In the genomic region with DNA sequence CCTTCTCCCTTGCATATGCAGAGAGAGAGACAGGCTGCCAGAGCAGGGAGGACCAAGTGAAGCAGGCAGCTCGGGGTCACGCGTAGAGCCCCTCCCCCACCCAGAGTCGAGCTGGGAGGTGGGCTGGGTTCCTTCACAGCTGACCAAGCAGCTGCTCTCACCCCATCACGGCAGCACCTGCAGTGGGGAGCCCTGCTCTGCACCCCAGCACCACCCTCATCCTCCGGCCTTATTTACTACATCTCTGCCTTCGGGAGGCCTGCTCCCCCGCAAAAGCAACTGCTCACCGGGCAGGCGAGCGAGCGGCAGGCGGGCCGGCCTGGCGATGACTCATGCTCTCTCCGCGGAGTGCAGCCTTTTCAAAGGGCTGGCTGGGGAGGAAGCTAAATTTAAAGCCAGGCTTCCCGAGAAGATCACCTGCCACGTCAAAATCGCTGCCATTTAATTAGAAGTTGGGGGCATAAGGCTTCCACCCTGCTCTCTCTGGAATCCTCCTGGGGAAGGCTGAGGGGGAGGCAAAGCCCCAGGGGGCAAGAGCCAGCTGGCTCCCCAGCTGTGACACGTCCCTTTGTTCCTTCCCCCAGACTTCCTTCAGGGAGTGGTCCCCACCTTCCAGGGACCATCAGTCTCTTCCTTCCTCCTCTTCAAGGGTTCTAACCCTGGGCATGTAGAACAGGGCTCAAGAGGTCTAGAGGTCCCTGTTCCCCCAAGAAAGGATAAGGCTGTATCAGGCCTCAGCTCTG, we compare ENCODE assay signal across 8 mouse cellular contexts. TPM values are rescaled to one million over a fixed set of nuclear protein-coding genes. Genes with fewer than 3 reads are reported as not detected.
DNase-seq lines count a peak whose midpoint lies in the region; ATAC-seq lines count a peak whose summit lies in the region.

No protein-coding gene starts in this region.

- H3K9ac ChIP-seq in intestine, embryonic 14.5 days (ENCODE audit: low read length): no peak overlapping the region
- peak overlapping the region; percentile 42; the same call in 1 of the 2 replicates for H3K9ac ChIP-seq in neural tube, embryonic 14.5 days (replicated peaks; ENCODE audit: low read depth, low read length)

- DNase-seq in layer of hippocampus, adult 11-12 months (ENCODE audit: low spot score): peak; percentile 59
- DNase-seq in layer of hippocampus, adult 9-10 months (ENCODE audit: low spot score): no peak
- peak; percentile 59 for DNase-seq in cerebellum, postnatal 36 days
- peak; percentile 60 for DNase-seq in gastrocnemius, postnatal 10 days
- peak; percentile 74 for DNase-seq in intestine, embryonic 14.5 days (ENCODE audit: low spot score)
- DNase-seq in lung, adult 18-20 months: peak; percentile 22 to 34
- peak; percentile 58 for DNase-seq in urinary bladder, adult 2 months (ENCODE audit: low spot score)

- 1% methylated on average over 21 of the region's 21 CpGs for whole genome bisulfite sequencing in intestine, embryonic 14.5 days
- 0% methylated on average over 20 of the region's 21 CpGs for whole genome bisulfite sequencing in neural tube, embryonic 14.5 days

- H3K4me3 ChIP-seq in intestine, embryonic 14.5 days (ENCODE audit: low read depth, low read length): peak overlapping the region; percentile 8; the same call in 1 of the 2 replicates
- H3K4me3 ChIP-seq in neural tube, embryonic 14.5 days (ENCODE audit: low read depth, low read length): no peak overlapping the region

- peak; percentile 45; the same call in 1 of the 2 replicates for ATAC-seq in intestine, embryonic 14.5 days (replicated peaks; ENCODE audit: low FRiP score, low TSS enrichment, low read depth)
- no peak for ATAC-seq in neural tube, embryonic 14.5 days (ENCODE audit: low read depth)

- no peak overlapping the region for H3K27ac ChIP-seq in intestine, embryonic 14.5 days (ENCODE audit: low read depth)
- no peak overlapping the region for H3K27ac ChIP-seq in neural tube, embryonic 14.5 days (ENCODE audit: low read depth, low read length)

- H3K4me2 ChIP-seq in intestine, embryonic 14.5 days (ENCODE audit: low read length): peak overlapping the region; percentile 42
- H3K4me2 ChIP-seq in neural tube, embryonic 14.5 days (ENCODE audit: low read depth, low read length): peak overlapping the region; percentile 35

- peaks cover 29% of the 10 kb centered on the region for H3K27me3 ChIP-seq in intestine, embryonic 14.5 days (replicated peaks; ENCODE audit: control insufficient read depth, insufficient read depth, low read length)
- no peaks in the 10 kb centered on the region; the same call in 1 of the 2 replicates for H3K27me3 ChIP-seq in neural tube, embryonic 14.5 days (ENCODE audit: control insufficient read depth, insufficient read depth, low read length)

- H3K9me3 ChIP-seq in intestine, embryonic 14.5 days (ENCODE audit: control insufficient read depth, low read length): no peaks in the 10 kb centered on the region
- H3K9me3 ChIP-seq in neural tube, embryonic 14.5 days (ENCODE audit: control insufficient read depth, low read length): no peaks in the 10 kb centered on the region

- H3K36me3 ChIP-seq in intestine, embryonic 14.5 days (ENCODE audit: control insufficient read depth, insufficient read depth, low read length): no peaks in the 10 kb centered on the region
- no peaks in the 10 kb centered on the region for H3K36me3 ChIP-seq in neural tube, embryonic 14.5 days (ENCODE audit: control insufficient read depth, insufficient read depth, low read length)

- peaks cover 10% of the 10 kb centered on the region; the same call in 1 of the 2 replicates for H3K4me1 ChIP-seq in intestine, embryonic 14.5 days (replicated peaks; ENCODE audit: control insufficient read depth, insufficient read depth, low read length)
- peaks cover 10% of the 10 kb centered on the region for H3K4me1 ChIP-seq in neural tube, embryonic 14.5 days (ENCODE audit: control insufficient read depth, insufficient read depth, low read length)

RNA-seq across cellular contexts. Expression of a gene that starts 3.7 kb away (rescaled TPM):
- total RNA-seq in gastrocnemius, postnatal 10 days (2021): 10 to 100 TPM; 11.1 to 16.4 TPM
- polyA plus RNA-seq in intestine, embryonic 14.5 days (2014; fragmentation: Nextera tagmentation; extraction: Ambion mirVana): 1.8 and 2.6 TPM in 2 replicates
- 5.5 and 11.9 TPM in 2 replicates for polyA plus RNA-seq in neural tube, embryonic 14.5 days (2014; fragmentation: Nextera tagmentation; extraction: Ambion mirVana)
- 90.1 and 101 TPM in 2 replicates for polyA plus RNA-seq in urinary bladder, adult 2 months (2012; rRNA removed)
